Mouse (Mus musculus) gastrocnemius, postnatal 36 days (tissue): ENCODE data around the gene Krba1. TPM values are rescaled to one million over a fixed set of nuclear protein-coding genes. Genes with fewer than 3 reads are reported as not detected.

Experiments used
- DNase-seq, 2 experiments: peaks; one replicate each; pipeline ENCODE4 v3.0.0; 2022
- intact Hi-C: fragments of 180-260 bp; cut with DNase I; formaldehyde crosslinking; loops from one replicate; pipeline ENCODE4 v1.15.1; 2025
- microRNA-seq, 2 experiments: library from miRNA; unstranded; fragments of <30 nt; microRNA quantifications; one replicate each; pipeline ENCODE4 v1.2.0; 2021
- total RNA-seq, 2 experiments: library from RNA; stranded (reverse); gene quantifications; 2 replicates each; pipeline ENCODE4 v1.2.3; 2021

The Krba1 gene
- total RNA-seq, 2 experiments from 2014 or later, result 13.7 to 16.2 TPM

DNA sequence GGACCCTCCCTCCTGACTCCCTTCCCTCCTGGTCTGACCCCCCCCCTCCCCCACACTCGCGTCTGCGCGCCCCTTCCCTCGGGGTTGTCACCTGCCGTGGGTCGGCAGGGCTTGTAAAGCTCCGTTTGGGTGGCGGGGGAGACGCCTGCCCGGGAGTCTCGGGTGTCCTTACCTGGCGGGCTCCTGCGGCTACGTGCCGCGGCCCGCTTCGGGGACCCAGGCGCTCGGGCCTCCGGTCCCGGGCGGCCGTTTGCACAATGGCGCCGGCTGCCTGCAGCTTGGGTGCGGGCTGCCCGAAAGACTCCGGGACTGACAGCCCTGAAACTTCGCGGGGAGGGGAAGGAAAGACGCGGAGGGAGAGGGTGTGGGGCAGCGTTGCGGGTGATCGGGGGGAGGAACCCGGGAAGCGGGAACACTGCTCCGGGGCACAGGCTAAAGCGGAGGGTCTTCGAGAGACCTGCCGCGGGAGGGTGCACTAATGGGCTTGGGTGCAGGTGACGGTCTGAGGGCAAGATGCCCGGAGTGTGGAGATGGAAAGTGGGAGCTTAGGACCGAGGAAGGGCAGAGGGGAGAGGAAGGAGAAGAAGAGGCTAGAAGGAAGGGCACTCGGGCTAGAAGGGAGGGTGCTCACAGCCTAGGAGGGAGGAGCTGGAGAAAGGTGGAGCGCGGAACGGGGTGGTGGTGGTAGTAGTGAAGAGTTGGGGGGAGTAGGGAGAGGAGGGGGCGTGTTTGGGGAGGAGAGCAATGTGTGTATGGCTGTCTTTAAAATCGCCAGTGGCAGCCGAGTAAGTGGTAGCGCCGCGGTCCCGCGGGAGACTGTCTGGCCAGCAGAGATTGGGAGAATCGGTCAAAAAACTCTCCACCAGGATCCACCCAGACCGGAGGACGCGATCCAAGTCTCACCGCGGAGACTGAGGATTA is 50.1 kb downstream of the Krba1 start, which contains the start of gene Zfp467:
Gene Zfp467 (minus strand): TSS at position 645 of the 921 bp plus-strand sequence.
- intact Hi-C loops, result loop anchor here (2.0 kb wide), 1 partner anchor 59 kb away; no protein-coding TSS in a partner anchor
- peak; percentile 35 to 66 for DNase-seq

DNA sequence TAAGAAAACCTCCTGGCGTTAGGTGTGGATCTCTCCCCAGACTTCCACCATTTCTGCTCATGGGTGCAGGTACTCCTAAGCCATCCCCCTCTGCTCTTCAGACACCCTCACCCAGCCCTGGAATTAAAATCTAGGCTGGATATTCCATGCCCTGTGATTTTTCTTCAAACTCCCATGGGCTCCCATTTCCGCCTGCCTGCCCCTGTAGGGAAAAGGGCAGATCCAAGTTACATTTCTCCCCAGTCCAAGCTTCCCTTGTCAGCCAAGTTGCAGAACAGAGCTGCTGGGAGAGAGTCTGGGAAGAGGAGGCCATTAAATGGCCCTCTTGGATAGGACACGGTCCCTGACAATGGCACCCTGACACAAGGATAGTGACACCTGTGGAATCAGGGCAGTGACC is 50.9 kb downstream of the Krba1 start:
- intact Hi-C loops, result no loop called here
- no peak for DNase-seq

DNA sequence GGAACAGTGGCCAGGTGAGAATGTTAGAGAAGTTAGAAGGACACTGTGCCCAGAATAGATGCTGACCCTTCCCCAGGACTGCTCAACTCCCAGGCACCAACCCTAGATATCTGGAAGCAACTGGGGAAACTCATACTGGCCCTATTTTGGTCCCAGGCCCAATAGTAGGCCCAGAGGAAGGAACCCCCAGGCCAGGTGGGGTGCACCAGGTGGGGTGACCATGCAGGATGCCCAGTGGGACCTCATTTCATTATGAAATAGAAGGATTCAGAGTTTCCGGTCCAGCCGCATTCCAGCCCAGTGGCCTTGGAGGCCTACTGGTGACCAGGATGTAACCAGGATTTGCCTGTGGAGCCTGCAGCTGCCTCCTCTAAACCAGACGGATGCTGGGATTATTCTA is 51.5 kb downstream of the Krba1 start:
- intact Hi-C loops, result no loop called here
- DNase-seq, result no peak

DNA sequence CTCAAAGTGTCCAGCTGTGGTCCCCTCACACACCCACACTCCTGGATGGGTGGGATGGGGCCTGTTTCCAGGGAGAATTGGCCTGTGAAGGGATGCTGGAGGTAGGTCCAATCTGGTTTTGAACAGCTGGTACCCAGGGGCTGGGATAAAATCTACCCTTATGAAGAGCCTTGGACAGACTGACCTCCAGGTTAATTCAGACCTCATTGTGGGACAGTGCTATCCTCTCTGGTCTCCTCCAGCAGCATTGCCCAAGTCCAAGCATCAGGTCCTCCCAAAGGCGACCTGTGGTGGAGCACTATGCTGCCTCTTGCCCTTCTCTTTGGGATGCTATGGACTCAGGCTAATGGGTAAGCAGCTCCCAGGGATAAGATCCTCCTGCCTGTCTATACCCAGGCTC is 52.5 kb downstream of the Krba1 start, which contains the start of gene Sspo:
Gene Sspo (plus strand): TSS at position 301 of the 400 bp plus-strand sequence.
- intact Hi-C loops, result no loop called here
- no peak for DNase-seq

DNA sequence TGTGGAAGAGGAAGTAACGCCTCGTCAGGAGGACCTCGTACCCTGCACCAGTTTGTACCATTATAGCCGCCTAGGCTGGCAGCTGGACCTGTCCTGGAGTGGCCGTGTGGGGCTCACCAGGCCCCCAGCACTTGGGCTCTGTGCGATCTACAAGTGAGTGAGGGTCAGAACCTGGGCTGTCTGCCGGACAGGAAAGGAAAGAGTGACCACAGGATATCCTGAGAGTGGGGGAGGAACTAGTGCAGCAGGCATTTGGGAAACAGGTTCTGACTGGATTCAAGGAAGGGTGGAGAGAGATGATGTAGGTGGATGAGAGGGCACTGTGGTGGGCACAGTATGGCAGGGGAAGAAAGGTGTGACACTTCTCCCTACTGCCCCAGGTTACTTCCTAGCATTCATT is 53.1 kb downstream of the Krba1 start:
- intact Hi-C loops, result no loop called here
- no peak for DNase-seq

DNA sequence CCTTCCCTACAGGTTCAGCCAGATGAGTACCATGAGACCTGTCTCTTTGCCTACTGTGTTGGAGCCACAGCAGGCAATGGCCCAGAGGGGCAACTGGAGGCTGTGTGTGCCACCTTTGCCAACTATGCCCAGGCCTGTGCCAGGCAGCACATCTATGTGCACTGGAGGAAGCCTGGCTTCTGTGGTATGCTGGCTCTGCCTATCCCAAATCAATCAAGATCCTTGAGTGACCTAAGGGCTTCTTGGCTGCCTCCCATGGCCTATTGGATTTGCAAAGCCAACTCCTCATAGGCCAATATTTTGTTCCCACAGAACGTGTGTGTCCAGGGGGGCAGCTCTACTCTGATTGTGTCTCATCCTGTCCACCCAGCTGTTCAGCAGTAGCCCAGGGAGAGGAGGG is 56.8 kb downstream of the Krba1 start:
- no peak for DNase-seq
- intact Hi-C loops, result no loop called here

DNA sequence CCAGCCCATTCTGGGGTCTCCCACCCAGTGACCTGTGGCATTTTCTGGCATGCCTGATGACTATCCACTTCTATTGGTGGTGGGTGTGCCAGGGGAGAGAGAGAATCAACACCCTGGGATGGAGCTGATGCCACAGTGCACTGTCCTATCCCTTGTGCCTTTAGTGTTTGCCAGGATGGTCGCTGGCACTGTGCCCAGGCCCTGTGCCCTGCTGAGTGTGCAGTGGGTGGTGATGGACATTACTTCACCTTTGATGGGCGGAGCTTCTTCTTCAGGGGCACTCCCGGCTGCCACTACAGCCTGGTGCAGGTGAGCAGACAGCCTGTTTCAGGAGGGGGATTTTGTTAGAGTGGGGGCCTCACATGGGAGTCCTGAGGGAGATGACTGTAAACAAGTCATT is 57.4 kb downstream of the Krba1 start:
- DNase-seq, result no peak
- intact Hi-C loops, result no loop called here

DNA sequence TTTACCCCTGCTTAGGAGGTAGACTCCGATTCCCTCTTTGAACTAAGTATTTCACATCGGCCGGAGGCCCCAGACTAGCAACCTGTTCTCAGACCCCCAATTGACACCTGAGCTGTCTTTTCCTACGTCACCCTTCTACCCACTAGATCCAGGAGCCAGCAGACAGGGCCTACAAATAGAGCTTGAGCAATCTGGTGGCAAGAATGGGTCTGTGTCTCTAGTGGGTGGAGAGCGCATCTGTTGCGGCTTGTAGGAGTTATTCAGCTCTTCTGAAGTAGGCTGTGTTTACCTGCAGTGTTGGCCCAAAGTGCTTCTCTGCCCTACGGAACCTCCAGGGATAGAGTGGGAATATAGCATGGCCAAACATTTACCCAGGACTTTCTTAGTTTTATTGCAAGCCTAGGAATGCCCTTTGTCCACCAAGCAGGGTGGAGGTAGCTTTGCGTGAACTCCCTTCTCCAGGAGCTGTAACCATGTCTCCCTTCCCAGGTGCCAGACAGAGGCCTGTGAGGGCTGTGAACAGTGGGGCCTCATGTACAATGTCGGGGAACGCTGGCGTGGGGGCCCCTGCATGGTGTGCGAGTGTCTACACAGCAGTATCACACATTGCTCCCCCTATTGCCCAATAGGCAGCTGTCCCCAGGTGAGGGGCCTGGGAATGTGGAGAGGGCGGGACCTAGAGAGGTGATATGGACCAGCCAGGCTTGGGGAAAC is 69.7 kb downstream of the Krba1 start:
- no peak for DNase-seq
- intact Hi-C loops, result no loop called here

DNA sequence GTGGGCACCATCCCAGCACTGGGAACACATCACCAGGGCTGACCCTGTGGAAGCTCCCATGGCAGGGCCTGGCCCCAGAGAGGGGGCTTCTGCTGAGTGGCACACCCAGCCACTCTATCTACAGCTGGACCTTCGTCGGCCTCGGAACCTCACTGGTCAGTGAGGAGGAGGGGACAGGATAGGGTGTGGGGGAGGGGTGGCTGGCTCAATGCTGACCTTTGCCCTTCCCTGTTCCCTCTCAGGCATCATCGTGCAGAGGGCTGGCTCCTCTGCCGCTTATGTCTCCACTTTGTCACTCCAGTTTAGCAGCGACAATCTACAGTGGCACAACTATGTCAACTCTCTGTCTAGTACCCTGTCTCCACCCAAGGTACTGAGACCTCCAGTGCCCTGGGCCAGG is 71.3 kb downstream of the Krba1 start:
- DNase-seq, result no peak
- intact Hi-C loops, result no loop called here

DNA sequence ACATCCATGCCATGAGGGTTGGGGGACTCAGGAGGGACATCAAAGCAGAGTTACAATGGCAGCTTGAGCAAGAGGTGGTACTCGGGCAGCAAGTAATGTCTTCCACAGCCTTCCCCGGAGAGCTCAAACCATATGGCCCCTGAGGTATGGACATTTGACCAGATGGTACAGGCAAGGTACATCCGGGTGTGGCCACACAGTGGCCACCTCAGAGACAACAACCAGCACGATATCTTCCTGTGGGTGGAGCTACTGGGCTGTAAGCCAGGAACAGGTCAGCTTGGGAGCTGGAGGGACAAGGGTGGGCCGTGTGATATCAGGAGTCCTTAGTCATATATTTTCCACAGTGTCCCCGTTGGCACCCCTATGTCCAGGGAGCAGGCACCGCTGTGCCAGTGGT is 72.1 kb downstream of the Krba1 start:
- intact Hi-C loops, result no loop called here
- no peak for DNase-seq

Small RNAs within 50 kb of the gene (microRNA-seq; reads per million reads assigned to microRNA genes)
- 0 reads per million in 2 experiments for gene Gm24325

Other genes starting within 250 kb of the Krba1 start
- 10 to 100 TPM; 38.3 to 42.4 TPM for gene Zfp467, start 50.2 kb downstream of the Krba1 start, total RNA-seq
- gene Sspo, start 52.6 kb downstream of the Krba1 start, total RNA-seq, result under 1 TPM; 0.39 to 0.54 TPM
- 10 to 100 TPM; 39.4 to 51.3 TPM for gene Atp6v0e2, start 142.0 kb downstream of the Krba1 start, total RNA-seq
- 10 to 100 TPM; 13.9 to 17.1 TPM for gene Lrrc61, start 159.2 kb downstream of the Krba1 start, total RNA-seq
- 10 to 100 TPM; 15.5 to 19.0 TPM for gene Rarres2, start 177.2 kb downstream of the Krba1 start, total RNA-seq
- not detected for gene Gm45021, start 194.0 kb downstream of the Krba1 start, total RNA-seq
- 10 to 100 TPM; 19.4 to 29.3 TPM for gene Repin1, start 198.3 kb downstream of the Krba1 start, total RNA-seq
- gene Gm44965, start 198.4 kb downstream of the Krba1 start, total RNA-seq, result 1 to 10 TPM in 1 of 2 experiments, not detected in 1; 2.1 TPM
- 1 to 10 TPM; 5.9 to 6.4 TPM for gene Zfp775, start 206.5 kb downstream of the Krba1 start, total RNA-seq
- under 1 TPM; 0.25 to 0.48 TPM for gene AI854703, start 231.2 kb downstream of the Krba1 start, total RNA-seq